Comparison of ENCODE assay signal across 12 mouse cellular contexts in genomic region chr16:35588731-35589151, GRCm38 (mm10). TPM values are rescaled to one million over a fixed set of nuclear protein-coding genes. Genes with fewer than 3 reads are reported as not detected.
A peak's percentile ranks its signal among the peaks of the same experiment; 100 is the strongest.
DNase-seq lines count a peak whose midpoint lies in the region; ATAC-seq and TF ChIP-seq lines count a peak whose summit lies in the region.
"Had no signal": no experiment of that assay in that cellular context is flagged by ENCODE, and none has a peak within 500 bp of the region (broad histone marks: within the 10 kb centered on the region; RNA-seq: fewer than 3 reads in every experiment).

No protein-coding gene starts in this region.

- no peak for DNase-seq in lung, postnatal 0 days (ENCODE audit: low spot score)
- peak; percentile 61 for DNase-seq in mesoderm, embryonic 11.5 days (ENCODE audit: low read depth, low spot score)
- DNase-seq in stomach, postnatal 0 days (ENCODE audit: low spot score) = no peak
- DNase-seq in spleen, adult 18-20 months = no peak
- DNase-seq in adrenal gland, postnatal 25 days = no peak

- TF ChIP-seq CTCF in lung, postnatal 0 days (IDR thresholded peaks at IDR 0.05) = no peak
- no peak for TF ChIP-seq CTCF in stomach, postnatal 0 days (IDR thresholded peaks at IDR 0.05; ENCODE audit: low read depth)

- no peak for TF ChIP-seq EP300 in lung, postnatal 0 days (IDR thresholded peaks at IDR 0.05)
- no peak for TF ChIP-seq EP300 in stomach, postnatal 0 days (optimal IDR thresholded peaks at IDR 0.05)

- no peak for ATAC-seq in lung, embryonic 15.5 days (ENCODE audit: borderline replicate concordance, extremely low read depth, low FRiP score, low TSS enrichment)
- ATAC-seq in lung, postnatal 0 days = no peak
- ATAC-seq in forebrain, embryonic 16.5 days = no peak
- no peak for ATAC-seq in stomach, postnatal 0 days (ENCODE audit: low FRiP score, low TSS enrichment)
- ATAC-seq in kidney, embryonic 16.5 days (ENCODE audit: low FRiP score, low TSS enrichment) = no peak

- no peak overlapping the region for H3K9ac ChIP-seq in lung, embryonic 15.5 days
- H3K9ac ChIP-seq in lung, postnatal 0 days (replicated peaks; ENCODE audit: low read depth) = no peak overlapping the region
- H3K9ac ChIP-seq in forebrain, embryonic 16.5 days (replicated peaks; ENCODE audit: low read depth, low read length) = peak overlapping the region; percentile 31
- no peak overlapping the region for H3K9ac ChIP-seq in stomach, postnatal 0 days (ENCODE audit: low read length)
- H3K9ac ChIP-seq in kidney, embryonic 16.5 days (replicated peaks; ENCODE audit: low read length) = no peak overlapping the region; the same call in 1 of the 2 replicates
- H3K9ac ChIP-seq: liver, embryonic 14.5 days had no signal

- H3K27me3 ChIP-seq in lung, embryonic 15.5 days = no peaks in the 10 kb centered on the region
- no peaks in the 10 kb centered on the region for H3K27me3 ChIP-seq in lung, postnatal 0 days (replicated peaks; ENCODE audit: insufficient read depth, low read length)
- H3K27me3 ChIP-seq in forebrain, embryonic 16.5 days (replicated peaks; ENCODE audit: control insufficient read depth, insufficient read depth, low read length) = no peaks in the 10 kb centered on the region
- H3K27me3 ChIP-seq in stomach, postnatal 0 days (ENCODE audit: control insufficient read depth, insufficient read depth, low read length) = no peaks in the 10 kb centered on the region
- H3K27me3 ChIP-seq in kidney, embryonic 16.5 days (ENCODE audit: insufficient read depth, low read length) = no peaks in the 10 kb centered on the region

- WGBS in lung, embryonic 15.5 days = 32% methylated on average over 18 of the region's 18 CpGs
- 24% methylated on average over 18 of the region's 18 CpGs for WGBS in lung, postnatal 0 days
- WGBS in forebrain, embryonic 16.5 days = 6% methylated on average over 18 of the region's 18 CpGs
- 39% methylated on average over 18 of the region's 18 CpGs for WGBS in stomach, postnatal 0 days
- 33% methylated on average over 18 of the region's 18 CpGs for WGBS in kidney, embryonic 16.5 days

- peaks cover 35% of the 10 kb centered on the region for H3K4me1 ChIP-seq in lung, embryonic 15.5 days
- peaks cover 10% of the 10 kb centered on the region for H3K4me1 ChIP-seq in lung, postnatal 0 days (ENCODE audit: insufficient read depth, low read depth, low read length)
- H3K4me1 ChIP-seq in forebrain, embryonic 16.5 days (replicated peaks; ENCODE audit: control insufficient read depth, insufficient read depth, low read length) = peaks cover 72% of the 10 kb centered on the region
- no peaks in the 10 kb centered on the region for H3K4me1 ChIP-seq in stomach, postnatal 0 days (replicated peaks; ENCODE audit: control insufficient read depth, insufficient read depth)
- H3K4me1 ChIP-seq in kidney, embryonic 16.5 days (ENCODE audit: insufficient read depth, low read length) = peaks cover 36% of the 10 kb centered on the region

- H3K4me3 ChIP-seq in lung, embryonic 15.5 days = no peak overlapping the region
- no peak overlapping the region for H3K4me3 ChIP-seq in lung, postnatal 0 days (ENCODE audit: low read depth, low read length)
- H3K4me3 ChIP-seq in forebrain, embryonic 16.5 days (replicated peaks; ENCODE audit: low read length) = no peak overlapping the region
- no peak overlapping the region for H3K4me3 ChIP-seq in stomach, postnatal 0 days (ENCODE audit: low read depth, low read length)
- H3K4me3 ChIP-seq in kidney, embryonic 16.5 days (ENCODE audit: low read length) = no peak overlapping the region
- H3K4me3 ChIP-seq: erythroblast, embryonic 14.5 days had no signal

- H3K27ac ChIP-seq in lung, embryonic 15.5 days = no peak overlapping the region
- H3K27ac ChIP-seq in lung, postnatal 0 days (ENCODE audit: low read length) = no peak overlapping the region
- peak overlapping the region; percentile 55; the same call in 1 of the 2 replicates for H3K27ac ChIP-seq in forebrain, embryonic 16.5 days (ENCODE audit: low read length)
- H3K27ac ChIP-seq in stomach, postnatal 0 days (replicated peaks) = no peak overlapping the region
- H3K27ac ChIP-seq in kidney, embryonic 16.5 days (ENCODE audit: low read length) = no peak overlapping the region
- H3K27ac ChIP-seq: kidney, postnatal 0 days; liver, embryonic 14.5 days had no signal

- peak overlapping the region; percentile 52; the same call in 1 of the 2 replicates for H3K4me2 ChIP-seq in lung, embryonic 15.5 days
- no peak overlapping the region for H3K4me2 ChIP-seq in lung, postnatal 0 days (replicated peaks; ENCODE audit: low read depth, low read length)
- H3K4me2 ChIP-seq in forebrain, embryonic 16.5 days (ENCODE audit: low read length) = peak overlapping the region; percentile 35
- H3K4me2 ChIP-seq in stomach, postnatal 0 days (replicated peaks; ENCODE audit: low read depth) = 0 out of 2 replicates have a peak overlapping the region, but pooled peaks have one; percentile 11
- H3K4me2 ChIP-seq in kidney, embryonic 16.5 days (replicated peaks; ENCODE audit: low read depth, low read length) = no peak overlapping the region; the same call in 1 of the 2 replicates

- 0 out of 2 replicates have a peak, but pooled peaks cover 3% of the 10 kb centered on the region for H3K9me3 ChIP-seq in lung, embryonic 15.5 days
- H3K9me3 ChIP-seq in lung, postnatal 0 days (ENCODE audit: low read length) = no peaks in the 10 kb centered on the region
- no peaks in the 10 kb centered on the region for H3K9me3 ChIP-seq in forebrain, embryonic 16.5 days (ENCODE audit: control insufficient read depth, low read length)
- no peaks in the 10 kb centered on the region for H3K9me3 ChIP-seq in stomach, postnatal 0 days (ENCODE audit: control insufficient read depth, low read length)
- H3K9me3 ChIP-seq in kidney, embryonic 16.5 days (ENCODE audit: low read length) = no peaks in the 10 kb centered on the region

- H3K36me3 ChIP-seq in lung, embryonic 15.5 days = no peaks in the 10 kb centered on the region
- H3K36me3 ChIP-seq in lung, postnatal 0 days (ENCODE audit: insufficient read depth, low read length) = no peaks in the 10 kb centered on the region
- no peaks in the 10 kb centered on the region for H3K36me3 ChIP-seq in forebrain, embryonic 16.5 days (ENCODE audit: control insufficient read depth, insufficient read depth)
- no peaks in the 10 kb centered on the region for H3K36me3 ChIP-seq in stomach, postnatal 0 days (ENCODE audit: control insufficient read depth, insufficient read depth, low read length)
- H3K36me3 ChIP-seq in kidney, embryonic 16.5 days (ENCODE audit: insufficient read depth, low read length) = no peaks in the 10 kb centered on the region

RNA-seq across cellular contexts. Expression of gene Sema5b, which starts 47.8 kb away (rescaled TPM):
- 3.2 and 4.5 TPM in 2 replicates for polyA plus RNA-seq in lung, embryonic 15.5 days (2015; fragmentation: Nextera tagmentation; extraction: Ambion mirVana)
- 0.60 and 0.92 TPM in 2 replicates for polyA plus RNA-seq in lung, postnatal 0 days (2015; fragmentation: Nextera tagmentation; extraction: Ambion mirVana)
- 22.3 and 30.1 TPM in 2 replicates for polyA plus RNA-seq in forebrain, embryonic 16.5 days (2015; fragmentation: Nextera tagmentation; extraction: Ambion mirVana)
- polyA plus RNA-seq in stomach, postnatal 0 days (2015; fragmentation: Nextera tagmentation; extraction: Ambion mirVana) = 0.56 and 0.70 TPM in 2 replicates
- 5.4 and 6.4 TPM in 2 replicates for total RNA-seq in adrenal gland, postnatal 25 days (2021)
- 6.4 and 7.3 TPM in 2 replicates for polyA plus RNA-seq in kidney, embryonic 16.5 days (2015; fragmentation: Nextera tagmentation; extraction: Ambion mirVana)
- total RNA-seq: MEL had no signal

Comparison
In these comparisons a context has a peak if more than half of its experiments do, and no peak if none do; other contexts are left out.
1. H3K4me2 ChIP-seq: peak in lung, embryonic 15.5 days (single experiment), forebrain, embryonic 16.5 days (single experiment) and stomach, postnatal 0 days (single experiment); none in lung, postnatal 0 days (single experiment) and kidney, embryonic 16.5 days (single experiment).